Mouse (Mus musculus) neural tube, embryonic 11.5 days (tissue): ENCODE data around the gene Stab1. TPM values are rescaled to one million over a fixed set of nuclear protein-coding genes. Genes with fewer than 3 reads are reported as not detected.

Source experiments
- ATAC-seq: fragments of 200-750 bp; cut with Nextera tagmentation; 2 replicates; pipeline ENCODE4 v1.8.0; 2017; ENCODE audit warnings: moderate number of reproducible peaks, mild to moderate bottlenecking, moderate TSS enrichment, moderate library complexity; ENCODE audit not compliant: insufficient read depth, low FRiP score, low TSS enrichment
- DNase-seq: peaks from one replicate; pipeline ENCODE4 v3.0.0-alpha.2; 2015; ENCODE audit warnings: low spot score
- H3K27ac ChIP-seq: fragments of 300-500 bp; sonication (generic); 2 replicates; pipeline ENCODE4 v1.5.1; 2014; ENCODE audit warnings: low read depth, mild to moderate bottlenecking, low read length
- H3K27me3 ChIP-seq: fragments of 300-500 bp; sonication (generic); 2 replicates; pipeline ENCODE4 v1.6.1; 2014; ENCODE audit warnings: mild to moderate bottlenecking, low read length, mixed read lengths; ENCODE audit not compliant: control insufficient read depth, insufficient read depth
- H3K36me3 ChIP-seq: fragments of 300-500 bp; sonication (generic); 2 replicates; pipeline ENCODE4 v1.6.1; 2014; ENCODE audit warnings: mild to moderate bottlenecking, low read length, moderate library complexity, mixed read lengths; ENCODE audit not compliant: control insufficient read depth, insufficient read depth
- H3K4me1 ChIP-seq: fragments of 300-500 bp; sonication (generic); 2 replicates; pipeline ENCODE4 v1.6.1; 2014; ENCODE audit warnings: low read length, mixed read lengths; ENCODE audit not compliant: control insufficient read depth, insufficient read depth
- H3K4me2 ChIP-seq: fragments of 300-500 bp; sonication (generic); 2 replicates; pipeline ENCODE4 v1.6.1; 2014; ENCODE audit warnings: low read depth, mild to moderate bottlenecking, moderate library complexity
- H3K4me3 ChIP-seq: fragments of 300-500 bp; sonication (generic); 2 replicates; pipeline ENCODE4 v1.5.1; 2014; ENCODE audit warnings: low read depth, low read length
- H3K9ac ChIP-seq: fragments of 300-500 bp; sonication (generic); 2 replicates; pipeline ENCODE4 v1.6.1; 2014; ENCODE audit warnings: mild to moderate bottlenecking, low read length
- H3K9me3 ChIP-seq: fragments of 300-500 bp; sonication (generic); 2 replicates; pipeline ENCODE4 v1.6.1; 2016; ENCODE audit warnings: low read length; ENCODE audit not compliant: control insufficient read depth
- WGBS: fragments of 180-500 bp; shearing (Covaris S2); extraction: QIAGEN DNeasy Blood & Tissue Kit; methylation state at CpG from one replicate; pipeline ENCODE4 v1.1.7; 2014; 5-methylcytosine and 5-hydroxymethylcytosine counted together
- polyA plus RNA-seq: library from polyadenylated mRNA; unstranded; fragments of >200 nt; fragmentation: Nextera tagmentation; extraction: Ambion mirVana; gene quantifications from 2 replicates; pipeline ENCODE4 v1.2.1, GENCODE M21; 2014

The Stab1 gene
- polyA plus RNA-seq, 1 experiment from 2014 or later = 18.7 TPM

DNA sequence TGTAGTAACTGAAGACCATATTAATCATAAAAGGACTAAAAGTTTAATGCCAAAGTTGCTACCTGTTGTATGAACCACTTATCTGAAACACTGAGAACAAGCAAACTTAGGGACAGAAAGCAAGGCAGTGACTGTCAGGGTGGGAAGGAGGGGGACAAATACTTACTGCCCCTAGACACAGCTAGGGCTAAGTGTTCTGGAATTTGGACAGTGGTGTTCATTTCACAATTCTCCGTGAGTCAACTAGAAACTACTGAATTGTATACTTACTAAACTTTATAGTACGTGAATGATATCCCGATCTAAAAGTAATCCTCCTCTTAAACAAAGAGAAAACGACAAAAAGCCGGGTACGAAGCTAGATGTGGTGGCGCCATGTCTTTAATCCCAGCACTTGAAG lies 31.2 kb upstream of the Stab1 start:
- no peak overlapping the region for H3K9ac ChIP-seq
- no peak for ATAC-seq
- WGBS = 95% methylated on average over 7 of the region's 7 CpGs
- no peaks in the 10 kb centered on the region for H3K9me3 ChIP-seq
- no peak overlapping the region for H3K4me3 ChIP-seq
- H3K27me3 ChIP-seq = no peaks in the 10 kb centered on the region
- no peak overlapping the region for H3K4me2 ChIP-seq
- H3K4me1 ChIP-seq = peaks cover 2% of the 10 kb centered on the region
- H3K27ac ChIP-seq = no peak overlapping the region
- H3K36me3 ChIP-seq = peaks cover 17% of the 10 kb centered on the region
- no peak for DNase-seq

DNA sequence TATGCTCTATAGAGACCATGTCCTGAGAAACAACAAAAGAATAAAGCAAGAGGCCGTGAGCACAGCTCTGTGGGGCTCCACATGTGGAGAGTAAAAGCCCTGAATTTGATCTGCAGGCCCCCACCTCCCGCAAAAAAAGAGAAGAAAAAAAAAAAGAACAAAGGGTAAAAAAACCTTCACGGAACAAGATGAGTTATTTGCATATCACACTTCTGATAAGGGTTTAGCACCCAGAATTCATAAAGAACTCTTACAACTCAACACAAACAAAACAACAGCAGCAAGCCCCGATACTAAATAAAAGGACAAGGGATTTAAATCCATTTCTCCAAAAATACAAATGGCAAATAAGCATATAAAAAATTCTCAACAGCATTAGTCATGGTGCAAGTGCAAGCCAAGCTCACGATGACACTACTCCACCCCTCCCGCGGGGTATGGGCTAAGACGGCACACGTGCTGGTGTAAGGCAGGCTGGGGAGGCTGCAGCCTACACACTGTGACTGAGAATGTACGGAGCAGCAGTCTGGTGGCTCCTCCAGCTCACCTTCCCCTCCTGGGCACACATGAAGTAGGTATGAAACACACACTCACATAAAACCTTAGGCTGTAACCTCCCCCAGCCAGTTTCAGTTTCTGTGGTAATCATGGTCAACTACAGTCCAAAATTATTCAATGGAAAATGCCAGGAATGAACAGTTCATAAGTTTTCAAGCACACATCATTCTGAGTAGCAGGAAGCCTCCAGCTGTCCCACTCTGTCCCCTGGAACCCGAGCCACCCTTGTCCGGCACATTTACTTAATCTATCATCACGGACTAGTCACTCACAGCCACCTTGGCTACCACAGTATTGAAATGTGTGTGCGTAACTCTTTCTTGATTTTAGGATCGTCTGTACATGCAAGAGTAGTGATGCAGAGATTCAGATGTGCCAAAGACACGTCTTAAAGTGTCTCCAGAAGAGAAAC lies 29.4 kb upstream of the Stab1 start:
- Histone ChIP-seq H3K36me3 (peaks cover 7% of the 10 kb centered on the region), H3K27ac (no peak overlapping the region), H3K27me3 (no peaks in the 10 kb centered on the region), H3K9me3 (no peaks in the 10 kb centered on the region), H3K4me1 (no peaks in the 10 kb centered on the region), H3K4me3 (no peak overlapping the region), H3K9ac (no peak overlapping the region), H3K4me2 (no peak overlapping the region)
- 85% methylated on average over 16 of the region's 16 CpGs for WGBS
- ATAC-seq (no peak), DNase-seq (no peak)

- no peak overlapping the region for H3K9ac ChIP-seq
- no peak overlapping the region for H3K27ac ChIP-seq
- H3K4me2 ChIP-seq = no peak overlapping the region
- ATAC-seq (no peak), DNase-seq (no peak)
- peaks cover 16% of the 10 kb centered on the region for H3K36me3 ChIP-seq
- no peaks in the 10 kb centered on the region for H3K4me1 ChIP-seq
- H3K4me3 ChIP-seq = no peak overlapping the region
- H3K9me3 ChIP-seq = no peaks in the 10 kb centered on the region
- H3K27me3 ChIP-seq = no peaks in the 10 kb centered on the region
Measured at GRCm38 (mm10) chr14:31195968-31196367, 27.5 kb upstream of the Stab1 start.

DNA sequence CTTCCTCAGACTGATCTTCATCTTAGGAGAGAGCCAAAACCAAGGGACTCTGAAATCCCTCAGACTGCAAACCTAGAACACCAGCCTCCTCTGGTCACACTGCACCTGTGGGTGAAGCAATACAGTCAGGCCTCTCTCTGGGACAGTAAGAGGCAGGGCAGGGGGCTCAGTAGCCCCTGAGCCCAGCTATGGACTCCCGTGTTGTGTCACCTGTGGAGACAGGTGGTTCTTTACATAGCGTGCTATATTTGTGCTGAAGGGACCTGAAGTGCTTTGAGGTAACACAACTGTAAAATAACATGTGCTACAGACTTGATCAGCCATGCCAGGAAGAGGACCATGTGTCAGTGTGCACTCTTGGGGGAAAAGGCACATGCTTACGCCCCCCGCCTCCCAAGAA lies 27.1 kb upstream of the Stab1 start:
- DNase-seq (no peak), ATAC-seq (no peak)
- H3K36me3 ChIP-seq = peaks cover 20% of the 10 kb centered on the region
- H3K9me3 ChIP-seq = no peaks in the 10 kb centered on the region
- H3K4me3 ChIP-seq = no peak overlapping the region
- H3K4me2 ChIP-seq = no peak overlapping the region
- WGBS = 91% methylated on average over 4 of the region's 4 CpGs
- no peaks in the 10 kb centered on the region for H3K27me3 ChIP-seq
- no peaks in the 10 kb centered on the region for H3K4me1 ChIP-seq
- H3K27ac ChIP-seq = no peak overlapping the region
- no peak overlapping the region for H3K9ac ChIP-seq

GRCm38 (mm10) chr14:31194891-31195513 lies 26.6 kb upstream of the Stab1 start:
- 91% methylated on average over 14 of the region's 14 CpGs for WGBS
- no peak for ATAC-seq
- DNase-seq = no peak
- Histone ChIP-seq H3K4me2 (no peak overlapping the region), H3K27me3 (no peaks in the 10 kb centered on the region), H3K9ac (no peak overlapping the region), H3K9me3 (no peaks in the 10 kb centered on the region), H3K4me1 (no peaks in the 10 kb centered on the region), H3K4me3 (no peak overlapping the region), H3K36me3 (peaks cover 22% of the 10 kb centered on the region), H3K27ac (no peak overlapping the region)

- Histone ChIP-seq H3K4me3 (no peak overlapping the region), H3K4me1 (no peaks in the 10 kb centered on the region), H3K27me3 (no peaks in the 10 kb centered on the region), H3K36me3 (peaks cover 23% of the 10 kb centered on the region), H3K9me3 (no peaks in the 10 kb centered on the region), H3K9ac (no peak overlapping the region), H3K27ac (no peak overlapping the region), H3K4me2 (no peak overlapping the region)
- no peak for DNase-seq
- ATAC-seq = no peak
- WGBS = 87% methylated on average over 2 of the region's 2 CpGs
Measured at GRCm38 (mm10) chr14:31194441-31194840, 26.0 kb upstream of the Stab1 start.

GRCm38 (mm10) chr14:31193791-31194190 lies 25.4 kb upstream of the Stab1 start:
- no peak overlapping the region for H3K4me3 ChIP-seq
- no peak overlapping the region for H3K27ac ChIP-seq
- DNase-seq (no peak), ATAC-seq (no peak)
- H3K4me1 ChIP-seq = no peaks in the 10 kb centered on the region
- no peak overlapping the region for H3K9ac ChIP-seq
- peaks cover 23% of the 10 kb centered on the region for H3K36me3 ChIP-seq
- WGBS = 90% methylated on average over 7 of the region's 7 CpGs
- H3K9me3 ChIP-seq = no peaks in the 10 kb centered on the region
- H3K27me3 ChIP-seq = no peaks in the 10 kb centered on the region
- no peak overlapping the region for H3K4me2 ChIP-seq

GRCm38 (mm10) chr14:31191936-31192335 lies 23.5 kb upstream of the Stab1 start:
- H3K36me3 ChIP-seq = peaks cover 34% of the 10 kb centered on the region
- no peak overlapping the region for H3K4me3 ChIP-seq
- no peaks in the 10 kb centered on the region for H3K4me1 ChIP-seq
- ATAC-seq = no peak
- no peak overlapping the region for H3K9ac ChIP-seq
- no peak overlapping the region for H3K4me2 ChIP-seq
- no peak for DNase-seq
- no peaks in the 10 kb centered on the region for H3K27me3 ChIP-seq
- no peaks in the 10 kb centered on the region for H3K9me3 ChIP-seq
- H3K27ac ChIP-seq = no peak overlapping the region
- WGBS = 94% methylated on average over 2 of the region's 2 CpGs

DNA sequence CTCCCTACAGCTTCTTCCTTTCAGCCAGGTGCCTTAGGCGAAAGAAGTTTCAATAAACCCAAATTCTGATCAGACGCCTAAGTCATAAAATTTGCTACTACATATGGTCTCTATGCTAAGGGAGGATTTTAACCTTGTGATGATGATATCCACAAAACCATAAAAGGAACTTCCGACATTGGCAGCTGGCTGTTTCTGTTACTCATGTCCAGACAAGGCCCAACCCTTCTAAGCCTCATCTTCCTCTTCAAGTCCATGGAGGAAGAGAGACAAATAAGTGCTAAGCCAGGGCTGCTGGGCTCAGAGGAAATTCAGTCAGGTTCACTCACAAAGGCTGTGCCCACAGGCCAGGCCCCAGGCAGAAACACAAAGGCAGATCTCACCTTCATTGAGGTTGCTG lies 20.9 kb upstream of the Stab1 start:
- DNase-seq (no peak), ATAC-seq (no peak)
- Histone ChIP-seq H3K9ac (no peak overlapping the region), H3K27me3 (no peaks in the 10 kb centered on the region), H3K36me3 (peaks cover 48% of the 10 kb centered on the region), H3K4me2 (no peak overlapping the region), H3K27ac (no peak overlapping the region), H3K4me3 (no peak overlapping the region), H3K4me1 (no peaks in the 10 kb centered on the region), H3K9me3 (no peaks in the 10 kb centered on the region)
- 95% methylated on average over 3 of the region's 3 CpGs for WGBS
